Mouse (Mus musculus) adrenal gland, postnatal 10 days (tissue): ENCODE results near the gene V1ra8. TPM values are rescaled to one million over a fixed set of nuclear protein-coding genes. Genes with fewer than 3 reads are reported as not detected.
"Not testable (repeated sequence)": the region's sequence is repeated elsewhere in the genome, so short reads cannot be mapped to it uniquely, and the experiment has no call there.

Experiments used
- DNase-seq: peaks from one replicate; pipeline ENCODE4 v3.0.0; 2021; ENCODE audit warnings: mixed read lengths
- long read RNA-seq, 2 experiments: library from polyadenylated mRNA; stranded (forward); transcript quantifications; one replicate each; pipeline ENCODE4 v2.0.0; 2021
- total RNA-seq, 2 experiments: library from RNA; stranded (reverse); gene quantifications; 2 replicates each; pipeline ENCODE4 v1.2.3; 2021

V1ra8 gene
- total RNA-seq, result not detected
- long read RNA-seq, experiment 1, result 0 reads
- long read RNA-seq, experiment 2, result 0 reads

- not testable (repeated sequence) for DNase-seq
These were observed at the start of gene V1ra8 for GRCm38 (mm10) chr6:90202493-90202892. Gene V1ra8, plus strand, starts transcription at chr6:90202793.

- DNase-seq, result no peak
These were observed 42.5 kb upstream of the V1ra8 start for GRCm38 (mm10) chr6:90160139-90160538.

- no peak for DNase-seq
These were observed 28.1 kb upstream of the V1ra8 start, which contains the start of gene Vmn1r52 for GRCm38 (mm10) chr6:90174508-90174907. Gene Vmn1r52, plus strand, starts transcription at chr6:90174808.

GRCm38 (mm10) chr6:90224338-90224737 is 21.7 kb downstream of the V1ra8 start, which contains the start of gene Vmn1r53:
Gene Vmn1r53, minus strand, starts transcription at chr6:90224438.
- no peak for DNase-seq

- not testable (repeated sequence) for DNase-seq
These were observed 29.5 kb downstream of the V1ra8 start for GRCm38 (mm10) chr6:90232114-90232513.

- DNase-seq, result no peak
These were observed 30.1 kb downstream of the V1ra8 start for GRCm38 (mm10) chr6:90232681-90233080.

GRCm38 (mm10) chr6:90244019-90244418 is 41.4 kb downstream of the V1ra8 start:
- no peak for DNase-seq

- DNase-seq, result no peak
These were observed 43.4 kb downstream of the V1ra8 start, which contains the start of gene Vmn1r54 for GRCm38 (mm10) chr6:90246000-90246399. Gene Vmn1r54, plus strand, starts transcription at chr6:90246300.

Other genes starting within 250 kb of the V1ra8 start
- not detected for gene Vmn1r46, start 233.5 kb upstream of the V1ra8 start, total RNA-seq
- gene Vmn1r47, start 186.6 kb upstream of the V1ra8 start, total RNA-seq, result not detected
- not detected for gene Vmn1r48, start 166.0 kb upstream of the V1ra8 start, total RNA-seq
- not detected for gene Vmn1r49, start 124.3 kb upstream of the V1ra8 start, total RNA-seq
- not detected for gene Vmn1r50, start 101.4 kb upstream of the V1ra8 start, total RNA-seq
- not detected for gene Vmn1r51, start 80.2 kb upstream of the V1ra8 start, total RNA-seq
- gene Vmn1r52, start 28.0 kb upstream of the V1ra8 start, total RNA-seq, result not detected
- not detected for gene Vmn1r53, start 21.6 kb downstream of the V1ra8 start, total RNA-seq
- not detected for gene Vmn1r54, start 43.5 kb downstream of the V1ra8 start, total RNA-seq
- not detected for gene BC048671, start 98.4 kb downstream of the V1ra8 start, total RNA-seq
- 1 to 10 TPM in 1 of 2 experiments, under 1 TPM in 1; 0.88 to 1.7 TPM for gene Chst13, start 122.4 kb downstream of the V1ra8 start, total RNA-seq
- 10 to 100 TPM; 14.8 to 37.5 TPM for gene Uroc1, start 130.5 kb downstream of the V1ra8 start, total RNA-seq
- gene Zxdc, start 166.7 kb downstream of the V1ra8 start, total RNA-seq, result 10 to 100 TPM; 17.6 to 18.7 TPM
- under 1 TPM; 0.58 to 0.90 TPM for gene Cfap100, start 226.0 kb downstream of the V1ra8 start, total RNA-seq